Mouse (Mus musculus) frontal cortex, postnatal 14 days (tissue): Measurements from ENCODE around the gene Trp53bp2.

Experiments
- DNase-seq, 2 experiments: peaks; one replicate each; pipeline ENCODE4 v3.0.0; 2022; ENCODE audit warnings: low spot score in 2 of 2

Trp53bp2 gene

GRCm38 (mm10) chr1:182500224-182500623 is 91.3 kb downstream of the Trp53bp2 start:
- DNase-seq, result no peak

- no peak for DNase-seq
Measured at GRCm38 (mm10) chr1:182500843-182501242, 91.9 kb downstream of the Trp53bp2 start.

DNA sequence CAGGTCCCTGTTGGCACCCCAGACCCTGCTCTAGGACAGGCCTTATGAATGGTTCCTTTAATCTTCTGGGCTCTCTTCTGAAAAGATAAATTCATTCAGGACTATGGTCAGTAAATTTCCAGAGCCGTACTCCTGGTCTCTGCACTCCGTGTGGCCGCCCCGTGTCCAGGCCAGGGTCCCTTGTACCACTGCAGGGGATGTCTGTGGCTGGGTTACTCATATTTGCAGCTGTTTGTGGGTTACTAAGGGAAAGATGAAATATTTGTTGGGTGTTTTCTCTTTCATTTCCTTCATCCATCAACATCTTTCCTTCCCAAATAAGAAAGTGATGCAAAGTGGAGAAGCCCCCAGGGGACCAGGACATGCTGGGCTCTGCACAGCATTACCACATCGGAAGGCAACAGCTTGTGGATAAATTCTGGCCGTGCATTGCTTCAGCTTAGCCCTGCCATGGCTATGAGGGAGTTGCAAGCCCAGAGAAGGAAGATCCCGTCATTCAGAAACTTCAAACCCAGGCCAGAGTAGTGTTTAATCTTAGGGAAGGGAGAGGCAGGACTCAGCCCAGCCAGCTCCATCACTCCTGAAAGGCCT is 92.9 kb downstream of the Trp53bp2 start:
- no peak for DNase-seq

GRCm38 (mm10) chr1:182502491-182503050 is 93.6 kb downstream of the Trp53bp2 start:
- DNase-seq, result no peak

GRCm38 (mm10) chr1:182503206-182503900 is 94.4 kb downstream of the Trp53bp2 start:
- DNase-seq, result no peak

DNA sequence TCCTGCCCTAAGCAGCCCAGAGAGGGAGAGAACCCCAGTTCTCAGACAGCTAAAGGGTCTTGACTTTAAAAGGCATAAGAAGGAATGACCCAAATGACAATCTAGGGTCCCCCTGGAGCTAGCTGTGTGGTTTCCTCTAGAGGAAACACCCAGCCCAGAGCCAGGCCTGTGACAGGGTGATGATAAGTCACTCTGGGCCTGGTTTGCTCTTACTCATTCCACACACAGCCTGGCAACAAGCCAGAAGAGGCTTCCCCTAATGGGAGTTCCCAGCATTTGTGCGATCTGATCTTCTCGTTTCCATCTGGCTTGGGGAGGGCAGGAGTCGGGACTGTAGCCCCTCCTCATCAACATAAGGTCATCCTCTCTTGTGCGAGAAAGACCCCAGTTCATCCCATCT is 95.3 kb downstream of the Trp53bp2 start:
- DNase-seq, result no peak

- DNase-seq, result no peak
Measured at GRCm38 (mm10) chr1:182505291-182505690, 96.3 kb downstream of the Trp53bp2 start.

DNA sequence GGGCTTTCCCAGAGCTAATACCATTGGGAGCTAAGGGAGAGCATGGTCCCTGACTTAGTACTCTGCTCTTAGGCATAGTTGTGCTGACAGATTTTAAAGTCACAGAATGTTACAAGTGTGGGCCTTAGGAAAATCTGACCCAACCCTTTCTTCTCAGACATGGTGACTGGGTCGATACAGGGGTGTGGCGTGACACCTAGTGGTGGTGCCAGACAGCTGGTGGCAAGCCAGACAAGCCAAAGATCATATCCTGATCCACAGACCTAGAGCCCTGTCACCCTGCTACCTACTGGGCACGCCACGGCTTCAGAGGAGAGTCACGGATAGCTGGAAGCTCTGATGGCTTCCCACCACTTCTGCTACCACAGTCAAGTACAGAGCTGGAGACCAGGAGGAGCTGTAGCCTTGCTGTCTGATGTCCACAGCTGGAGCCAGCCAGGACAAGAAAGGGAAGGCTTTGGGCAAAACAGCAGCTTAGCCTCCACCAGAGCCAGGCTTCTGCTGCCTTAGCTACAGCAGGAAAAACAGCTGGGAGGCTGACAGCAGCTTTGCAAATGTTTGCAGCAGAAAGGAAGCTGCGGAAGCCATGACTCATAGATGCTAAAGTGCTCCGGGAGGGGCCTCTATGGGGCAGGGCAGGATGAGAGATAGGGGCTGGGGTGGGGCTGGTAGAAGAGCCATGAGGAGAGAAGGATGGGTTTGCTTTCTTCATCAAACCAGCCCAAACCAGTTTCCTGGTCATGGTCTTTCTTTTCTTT is 97.4 kb downstream of the Trp53bp2 start:
- DNase-seq, result no peak

GRCm38 (mm10) chr1:182509110-182509797 is 100.3 kb downstream of the Trp53bp2 start:
- DNase-seq, result no peak

DNA sequence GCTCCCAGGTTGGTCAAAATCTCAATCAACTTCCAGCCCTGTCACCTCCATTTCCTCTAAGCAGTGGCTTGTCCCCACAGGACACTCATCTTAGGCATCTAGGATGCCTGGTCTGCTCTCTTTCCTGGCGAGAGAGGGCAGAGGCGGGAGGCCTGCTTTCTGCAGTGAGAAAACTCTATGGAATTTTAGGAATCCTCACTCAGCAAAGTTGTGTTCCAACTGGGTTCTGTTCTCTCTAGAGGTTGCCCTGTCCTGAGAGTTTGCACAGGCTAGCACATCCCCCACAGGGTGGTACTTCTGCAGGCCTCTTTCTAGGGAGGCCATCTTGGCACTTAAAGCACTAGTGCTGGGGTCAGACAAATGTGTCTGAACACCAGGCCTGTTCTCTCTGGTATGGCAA is 102.1 kb downstream of the Trp53bp2 start:
- DNase-seq, result no peak

DNA sequence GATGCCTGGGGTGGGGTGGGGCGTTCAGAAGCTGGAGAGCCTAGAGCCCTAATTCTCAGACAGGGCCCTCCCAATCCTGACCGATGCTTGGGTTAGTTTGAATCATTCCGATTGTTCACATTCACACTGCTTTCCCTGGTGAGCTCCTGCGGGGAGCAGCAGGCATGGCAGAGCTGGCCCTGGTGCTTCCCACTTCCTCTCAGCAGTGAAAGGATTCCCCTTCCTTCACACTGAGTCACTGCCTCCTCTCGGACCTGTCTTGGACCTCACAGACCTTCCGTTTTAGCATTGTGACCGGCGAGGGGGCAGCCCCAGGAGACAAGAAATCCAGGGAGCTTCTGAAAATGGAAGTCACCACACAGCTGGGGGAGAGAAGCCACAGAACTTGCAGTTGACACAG is 102.8 kb downstream of the Trp53bp2 start:
- DNase-seq, result no peak
